Mouse (Mus musculus): ENCODE data around the gene Pcbp3. TPM values are rescaled to one million over a fixed set of nuclear protein-coding genes. Genes with fewer than 3 reads are reported as not detected.

Pcbp3 gene
- total and polyA plus RNA-seq, 3 experiments, result not detected

DNA sequence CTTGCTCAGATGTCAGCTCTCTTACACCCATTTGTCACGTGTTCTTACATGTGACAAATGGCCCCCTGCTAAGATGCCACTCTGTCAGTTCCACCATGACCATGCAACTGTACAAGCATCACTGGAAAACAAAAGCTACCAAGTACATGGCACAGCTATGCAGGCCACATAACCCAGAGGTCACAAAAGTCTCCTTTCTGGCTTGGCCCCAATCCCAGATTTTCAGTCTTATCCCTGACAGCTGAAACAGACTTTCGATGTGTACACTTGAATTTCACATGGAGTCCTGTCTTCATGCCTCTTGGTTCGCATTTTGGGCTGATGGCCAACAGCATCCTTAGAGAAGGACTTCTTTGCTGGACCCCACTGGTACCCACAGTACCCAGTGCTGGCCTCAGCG, 116.8 kb downstream of the Pcbp3 start:
- in situ Hi-C loops (cut with MboI; ENCODE audit: low pct_ligation_motif_present, low pct_unique_long_range_greater_than_20kb, low sequenced_read_pairs), result loop anchor here (25.0 kb wide), 1 partner anchor 167 kb away; no protein-coding TSS in a partner anchor
- Histone ChIP-seq H3K27ac (ENCODE audit: insufficient read depth, low read depth) (no peak overlapping the region), H3K4me2 (ENCODE audit: insufficient read depth, low read depth, poor library complexity, severe bottlenecking) (no peak overlapping the region), H3K9ac (ENCODE audit: insufficient read depth, low read depth) (no peak overlapping the region), H3K36me3 (replicated peaks in 1 of 2; ENCODE audit: control insufficient read depth in 1 of 2, insufficient read depth in 1 of 2, low read length in 1 of 2) (no peaks in the 10 kb centered on the region), H3K27me3 (replicated peaks) (peaks cover 93% of the 10 kb centered on the region), H3K9me3 (replicated peaks; ENCODE audit: low read length) (no peaks in the 10 kb centered on the region), H3K4me1 (ENCODE audit: control insufficient read depth in 1 of 2, insufficient read depth in 2 of 2) (no peaks in the 10 kb centered on the region), H3K4me3 (replicated peaks in 1 of 3; ENCODE audit: low read depth in 2 of 3, low read length in 2 of 3, poor library complexity in 1 of 3) (no peak overlapping the region), H3K79me2 (replicated peaks; ENCODE audit: control insufficient read depth, extremely low read depth, insufficient read depth, poor library complexity, severe bottlenecking) (no peaks in the 10 kb centered on the region)
- DNase-seq (ENCODE audit: extremely low read depth), result no peak
- no peak for TF ChIP-seq E2F4 (IDR thresholded peaks at IDR 0.05; ENCODE audit: insufficient replicate concordance, low read depth, low read length)
- no peak for TF ChIP-seq ELF1 (IDR thresholded peaks at IDR 0.05; ENCODE audit: low read depth, low read length)
- TF ChIP-seq USF1 (IDR thresholded peaks at IDR 0.05; ENCODE audit: low read depth, low read length), result no peak
- no peak for TF ChIP-seq ZMIZ1 (IDR thresholded peaks at IDR 0.05; ENCODE audit: low read depth, low read length)
- TF ChIP-seq RCOR1 (conservative IDR thresholded peaks at IDR 0.05; ENCODE audit: low read depth, low read length), result no peak
- TF ChIP-seq MEF2A (IDR thresholded peaks at IDR 0.05; ENCODE audit: borderline replicate concordance, low read depth, low read length), result no peak
- no peak for TF ChIP-seq ZC3H11A (IDR thresholded peaks at IDR 0.05; ENCODE audit: low read depth, low read length)
- no peak for TF ChIP-seq SMC3 (IDR thresholded peaks at IDR 0.05; ENCODE audit: low read depth, low read length)
- TF ChIP-seq HCFC1 (IDR thresholded peaks at IDR 0.05; ENCODE audit: low read depth, low read length), result no peak
- dilution Hi-C loops (cut with MboI; ENCODE audit: extremely low pct_ligation_motif_present, extremely low pct_unique_long_range_greater_than_20kb, low sequenced_read_pairs), result no loop called here

GRCm38 (mm10) chr10:76844365-76844764, 117.3 kb downstream of the Pcbp3 start:
- Histone ChIP-seq H3K9ac (ENCODE audit: insufficient read depth, low read depth) (no peak overlapping the region), H3K36me3 (replicated peaks in 1 of 2; ENCODE audit: control insufficient read depth in 1 of 2, insufficient read depth in 1 of 2, low read length in 1 of 2) (no peaks in the 10 kb centered on the region), H3K4me2 (ENCODE audit: insufficient read depth, low read depth, poor library complexity, severe bottlenecking) (no peak overlapping the region), H3K4me3 (replicated peaks in 1 of 3; ENCODE audit: low read depth in 2 of 3, low read length in 2 of 3, poor library complexity in 1 of 3) (no peak overlapping the region), H3K27ac (ENCODE audit: insufficient read depth, low read depth) (no peak overlapping the region), H3K79me2 (replicated peaks; ENCODE audit: control insufficient read depth, extremely low read depth, insufficient read depth, poor library complexity, severe bottlenecking) (no peaks in the 10 kb centered on the region), H3K9me3 (replicated peaks; ENCODE audit: low read length) (no peaks in the 10 kb centered on the region), H3K27me3 (replicated peaks) (peaks cover 92% of the 10 kb centered on the region), H3K4me1 (ENCODE audit: control insufficient read depth in 1 of 2, insufficient read depth in 2 of 2) (no peaks in the 10 kb centered on the region)
- in situ Hi-C loops (cut with MboI; ENCODE audit: low pct_ligation_motif_present, low pct_unique_long_range_greater_than_20kb, low sequenced_read_pairs) (loop anchor here (25.0 kb wide), 1 partner anchor 168 kb away; no protein-coding TSS in a partner anchor), dilution Hi-C loops (cut with MboI; ENCODE audit: extremely low pct_ligation_motif_present, extremely low pct_unique_long_range_greater_than_20kb, low sequenced_read_pairs) (no loop called here)
- TF ChIP-seq NELFE (IDR thresholded peaks at IDR 0.05; ENCODE audit: low read depth, low read length), result no peak
- no peak for TF ChIP-seq JUN (IDR thresholded peaks at IDR 0.05; ENCODE audit: insufficient read depth, low read depth, low read length)
- no peak for TF ChIP-seq USF2 (conservative IDR thresholded peaks at IDR 0.05; ENCODE audit: low read depth, low read length)
- TF ChIP-seq UBTF (IDR thresholded peaks at IDR 0.05; ENCODE audit: low read depth, low read length), result no peak
- TF ChIP-seq MEF2A (IDR thresholded peaks at IDR 0.05; ENCODE audit: borderline replicate concordance, low read depth, low read length), result no peak
- TF ChIP-seq EP300 (IDR thresholded peaks at IDR 0.05; ENCODE audit: low read length), result no peak
- TF ChIP-seq HCFC1 (IDR thresholded peaks at IDR 0.05; ENCODE audit: low read depth, low read length), result no peak
- TF ChIP-seq IRF4 (IDR thresholded peaks at IDR 0.05; ENCODE audit: low read depth, low read length), result no peak
- no peak for TF ChIP-seq CHD1 (IDR thresholded peaks at IDR 0.05; ENCODE audit: low read depth, low read length)
- no peak for TF ChIP-seq ELF1 (IDR thresholded peaks at IDR 0.05; ENCODE audit: low read depth, low read length)
- no peak for TF ChIP-seq BHLHE40 (IDR thresholded peaks at IDR 0.05; ENCODE audit: low read depth, low read length)
- TF ChIP-seq ZNF384 (IDR thresholded peaks at IDR 0.05; ENCODE audit: low read depth, low read length), result no peak
- TF ChIP-seq CHD2 (IDR thresholded peaks at IDR 0.05; ENCODE audit: low read length), result no peak
- no peak for TF ChIP-seq ZKSCAN1 (IDR thresholded peaks at IDR 0.05; ENCODE audit: borderline replicate concordance, low read depth, low read length)
- no peak for TF ChIP-seq MXI1 (IDR thresholded peaks at IDR 0.05; ENCODE audit: low read depth, low read length)
- no peak for TF ChIP-seq JUND (conservative IDR thresholded peaks at IDR 0.05; ENCODE audit: low read depth, low read length)
- DNase-seq (ENCODE audit: extremely low read depth), result no peak

Measured in CH12.LX (cell line).